Mouse (Mus musculus): ENCODE measurements around the gene Olfr524. TPM values are rescaled to one million over a fixed set of nuclear protein-coding genes. Genes with fewer than 3 reads are reported as not detected.

Gene Olfr524
- polyA plus RNA-seq, 1 experiment from 2014 or later, result not detected

DNA sequence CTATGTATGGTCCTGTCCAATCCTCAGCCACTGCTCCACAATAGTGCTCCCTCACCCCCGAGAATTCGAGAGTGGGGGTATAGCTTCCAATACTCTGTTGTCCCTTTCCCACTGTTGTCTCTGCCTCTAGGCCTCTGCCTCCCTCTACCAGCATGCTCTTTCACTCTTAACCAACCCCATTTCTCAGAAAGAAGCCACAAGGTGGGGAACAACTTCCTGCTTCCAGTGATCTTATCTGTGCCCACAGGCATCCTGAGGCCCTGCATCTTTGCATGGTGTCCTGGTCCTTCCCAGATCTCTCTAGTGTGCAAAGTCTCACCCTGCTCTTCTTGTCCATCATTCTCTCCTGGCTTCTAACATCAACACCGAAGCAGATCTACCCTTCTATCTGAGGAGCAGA lies 1.1 kb upstream of the Olfr524 start:
- Histone ChIP-seq H3K9me3 (replicated peaks) (no peaks in the 10 kb centered on the region), H3K9ac (no peak overlapping the region), H3K36me3 (no peaks in the 10 kb centered on the region), H3K27ac (no peak overlapping the region), H3K4me2 (no peak overlapping the region), H3K4me1 (peaks cover 22% of the 10 kb centered on the region), H3K4me3 (no peak overlapping the region), H3K27me3 (replicated peaks) (no peaks in the 10 kb centered on the region)
- ATAC-seq, result peak; percentile 46
- WGBS (ENCODE audit: insufficient replicate concordance), result 38% methylated on average over 3 of the region's 3 CpGs

DNA sequence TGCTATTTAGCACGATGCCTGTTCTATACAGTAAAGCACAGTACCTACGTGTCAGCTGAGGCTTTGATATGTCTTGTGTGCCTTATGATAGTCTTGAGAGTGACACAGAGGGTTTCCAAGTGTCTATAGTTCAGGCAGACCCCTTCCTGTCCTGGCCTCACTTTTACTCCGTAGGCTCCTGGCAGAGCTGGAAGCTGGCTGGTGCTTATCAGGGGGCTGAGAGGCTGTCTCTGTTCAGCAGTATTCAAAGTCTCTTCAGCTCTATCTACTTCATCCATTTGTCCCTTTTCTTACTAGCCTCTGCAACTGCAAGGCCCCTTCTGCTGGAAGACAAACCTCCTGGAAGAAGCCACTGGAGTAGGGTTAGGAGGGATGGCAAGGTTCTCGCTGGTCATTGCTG lies 4.7 kb downstream of the Olfr524 start:
- 47% methylated on average over 4 of the region's 4 CpGs for WGBS (ENCODE audit: insufficient replicate concordance)
- Histone ChIP-seq H3K9me3 (replicated peaks) (no peaks in the 10 kb centered on the region), H3K4me2 (no peak overlapping the region), H3K4me1 (peaks cover 8% of the 10 kb centered on the region), H3K27ac (no peak overlapping the region), H3K36me3 (no peaks in the 10 kb centered on the region), H3K27me3 (replicated peaks) (no peaks in the 10 kb centered on the region), H3K9ac (no peak overlapping the region), H3K4me3 (no peak overlapping the region)
- ATAC-seq, result 0 out of 2 replicates have a peak, but pooled peaks have one; percentile 50

DNA sequence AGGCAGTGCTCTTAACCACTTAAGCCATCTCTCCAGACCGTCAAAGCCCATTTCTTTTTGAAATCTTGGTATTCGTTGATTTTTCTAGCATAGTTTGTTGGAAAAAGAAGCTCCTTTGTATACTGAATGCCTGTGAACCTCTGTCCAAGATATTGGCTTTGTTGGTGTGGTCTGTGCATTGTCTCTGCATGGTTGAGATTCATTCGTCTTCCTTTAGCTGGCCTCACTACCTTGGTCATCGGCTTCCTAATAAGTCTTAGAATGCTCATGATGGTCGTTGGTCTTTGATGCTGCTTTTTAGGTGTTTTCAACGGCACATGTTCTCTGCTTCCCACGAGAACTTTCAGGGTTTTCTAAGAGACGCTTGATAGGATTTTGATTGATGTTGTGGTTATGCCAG lies 9.8 kb downstream of the Olfr524 start:
- no peak for ATAC-seq
- Histone ChIP-seq H3K27me3 (replicated peaks) (no peaks in the 10 kb centered on the region), H3K9ac (no peak overlapping the region), H3K4me2 (no peak overlapping the region), H3K27ac (no peak overlapping the region), H3K4me1 (peaks cover 3% of the 10 kb centered on the region), H3K36me3 (no peaks in the 10 kb centered on the region), H3K4me3 (no peak overlapping the region), H3K9me3 (replicated peaks) (no peaks in the 10 kb centered on the region)
- 61% methylated on average over 8 of the region's 8 CpGs for WGBS (ENCODE audit: insufficient replicate concordance)

DNA sequence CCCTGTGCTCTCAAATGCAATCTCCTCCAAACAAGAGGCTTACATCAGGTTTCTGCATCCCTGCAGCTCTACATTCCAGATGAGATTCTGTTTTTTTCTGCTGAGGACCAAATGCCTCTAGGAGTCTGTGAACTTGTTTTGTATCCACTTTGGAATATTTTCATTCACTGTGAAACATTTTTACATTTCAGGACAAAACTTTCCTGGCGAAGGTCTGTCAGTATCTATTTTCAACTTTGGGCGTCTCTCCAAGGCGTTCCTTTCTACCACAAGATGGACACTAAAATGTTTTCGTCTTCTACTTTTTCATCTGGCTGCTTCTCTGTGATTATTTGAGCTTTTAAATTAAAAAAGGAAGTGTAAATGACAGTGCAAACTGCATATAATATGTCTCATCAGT lies 11.7 kb downstream of the Olfr524 start:
- H3K4me2 ChIP-seq, result no peak overlapping the region
- H3K9ac ChIP-seq, result no peak overlapping the region
- H3K4me3 ChIP-seq, result no peak overlapping the region
- WGBS (ENCODE audit: insufficient replicate concordance), result 66% methylated on average over 4 of the region's 4 CpGs
- ATAC-seq, result no peak
- no peaks in the 10 kb centered on the region for H3K9me3 ChIP-seq (replicated peaks)
- no peak overlapping the region for H3K27ac ChIP-seq
- no peaks in the 10 kb centered on the region for H3K27me3 ChIP-seq (replicated peaks)
- H3K36me3 ChIP-seq, result no peaks in the 10 kb centered on the region
- 0 out of 2 replicates have a peak, but pooled peaks cover 4% of the 10 kb centered on the region for H3K4me1 ChIP-seq

DNA sequence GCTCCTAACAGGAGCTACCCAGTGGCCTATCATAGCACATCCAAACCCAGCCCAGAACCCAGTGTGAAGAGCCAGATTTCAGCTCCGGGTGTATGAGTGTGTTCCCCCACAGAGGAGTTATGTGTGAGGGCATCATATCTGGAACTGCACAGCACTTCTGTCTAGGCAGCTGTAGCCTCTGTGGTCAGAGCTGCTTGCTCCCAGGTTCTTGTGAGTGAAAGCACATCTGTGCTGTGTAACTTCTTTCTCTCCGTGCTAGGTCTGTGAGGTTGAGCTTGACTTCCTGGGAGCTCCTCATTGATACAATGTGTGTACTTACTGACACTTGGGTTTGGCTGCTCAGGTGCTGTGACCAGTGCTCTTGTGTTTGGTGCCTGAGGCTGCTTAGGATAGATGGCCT lies 12.9 kb downstream of the Olfr524 start:
- H3K27ac ChIP-seq, result no peak overlapping the region
- 0 out of 2 replicates have a peak, but pooled peaks cover 4% of the 10 kb centered on the region for H3K4me1 ChIP-seq
- no peak for ATAC-seq
- H3K27me3 ChIP-seq (replicated peaks), result no peaks in the 10 kb centered on the region
- no peak overlapping the region for H3K9ac ChIP-seq
- WGBS (ENCODE audit: insufficient replicate concordance), result 50% methylated on average over 2 of the region's 2 CpGs
- no peaks in the 10 kb centered on the region for H3K36me3 ChIP-seq
- H3K4me3 ChIP-seq, result no peak overlapping the region
- H3K4me2 ChIP-seq, result no peak overlapping the region
- no peaks in the 10 kb centered on the region for H3K9me3 ChIP-seq (replicated peaks)

DNA sequence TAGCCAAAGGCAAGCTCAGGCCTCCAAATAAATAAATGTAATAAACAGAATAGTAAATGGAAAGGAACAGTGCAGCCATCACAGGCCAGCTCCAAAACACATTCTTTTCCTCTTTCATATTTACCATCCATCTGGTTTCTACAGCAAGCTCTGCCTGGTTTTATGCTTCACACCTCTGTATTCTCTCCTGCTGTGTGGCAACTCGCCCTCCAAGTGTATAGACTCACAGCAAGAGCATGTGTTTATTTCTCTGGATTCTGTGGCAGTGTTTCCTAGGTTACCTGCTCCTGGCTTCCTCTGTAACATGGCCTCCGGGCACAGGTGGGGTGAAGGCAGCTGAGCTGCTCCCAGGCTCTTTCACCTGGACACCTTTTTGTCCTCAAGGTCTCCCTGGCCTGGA lies 13.3 kb downstream of the Olfr524 start:
- WGBS (ENCODE audit: insufficient replicate concordance), result 42% methylated on average over 2 of the region's 2 CpGs
- Histone ChIP-seq H3K4me3 (no peak overlapping the region), H3K27ac (no peak overlapping the region), H3K36me3 (no peaks in the 10 kb centered on the region), H3K9ac (no peak overlapping the region), H3K4me1 (0 out of 2 replicates have a peak, but pooled peaks cover 4% of the 10 kb centered on the region), H3K27me3 (replicated peaks) (no peaks in the 10 kb centered on the region), H3K4me2 (no peak overlapping the region), H3K9me3 (replicated peaks) (no peaks in the 10 kb centered on the region)
- ATAC-seq, result no peak

DNA sequence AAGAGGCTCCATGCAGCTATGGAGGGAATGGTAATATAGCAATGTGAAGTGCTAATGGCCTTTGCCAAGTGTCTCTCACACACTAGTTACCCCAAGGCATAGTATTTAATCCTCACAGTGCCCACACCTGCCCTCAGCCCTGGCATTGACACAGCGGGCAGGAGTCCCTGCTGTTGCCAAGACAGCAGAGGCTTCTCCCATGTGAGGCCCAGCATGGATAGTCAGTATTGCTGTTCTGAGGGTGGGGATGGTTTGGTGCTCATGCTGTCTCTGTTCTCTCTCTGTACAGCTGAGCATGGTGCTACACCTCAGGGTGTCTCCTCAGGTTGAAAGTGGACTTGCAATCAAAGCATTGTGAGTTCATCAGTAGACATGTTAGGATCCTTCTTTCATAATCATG lies 15.3 kb downstream of the Olfr524 start:
- no peak overlapping the region for H3K9ac ChIP-seq
- WGBS (ENCODE audit: insufficient replicate concordance), result 67% methylated on average over 1 of the region's 1 CpGs
- H3K27ac ChIP-seq, result no peak overlapping the region
- H3K27me3 ChIP-seq (replicated peaks), result no peaks in the 10 kb centered on the region; the same call in 1 of the 2 replicates
- no peaks in the 10 kb centered on the region for H3K9me3 ChIP-seq (replicated peaks)
- H3K4me3 ChIP-seq, result no peak overlapping the region
- no peaks in the 10 kb centered on the region for H3K36me3 ChIP-seq
- H3K4me1 ChIP-seq, result 0 out of 2 replicates have a peak, but pooled peaks cover 4% of the 10 kb centered on the region
- no peak; the same call in 1 of the 2 replicates for ATAC-seq
- H3K4me2 ChIP-seq, result no peak overlapping the region

DNA sequence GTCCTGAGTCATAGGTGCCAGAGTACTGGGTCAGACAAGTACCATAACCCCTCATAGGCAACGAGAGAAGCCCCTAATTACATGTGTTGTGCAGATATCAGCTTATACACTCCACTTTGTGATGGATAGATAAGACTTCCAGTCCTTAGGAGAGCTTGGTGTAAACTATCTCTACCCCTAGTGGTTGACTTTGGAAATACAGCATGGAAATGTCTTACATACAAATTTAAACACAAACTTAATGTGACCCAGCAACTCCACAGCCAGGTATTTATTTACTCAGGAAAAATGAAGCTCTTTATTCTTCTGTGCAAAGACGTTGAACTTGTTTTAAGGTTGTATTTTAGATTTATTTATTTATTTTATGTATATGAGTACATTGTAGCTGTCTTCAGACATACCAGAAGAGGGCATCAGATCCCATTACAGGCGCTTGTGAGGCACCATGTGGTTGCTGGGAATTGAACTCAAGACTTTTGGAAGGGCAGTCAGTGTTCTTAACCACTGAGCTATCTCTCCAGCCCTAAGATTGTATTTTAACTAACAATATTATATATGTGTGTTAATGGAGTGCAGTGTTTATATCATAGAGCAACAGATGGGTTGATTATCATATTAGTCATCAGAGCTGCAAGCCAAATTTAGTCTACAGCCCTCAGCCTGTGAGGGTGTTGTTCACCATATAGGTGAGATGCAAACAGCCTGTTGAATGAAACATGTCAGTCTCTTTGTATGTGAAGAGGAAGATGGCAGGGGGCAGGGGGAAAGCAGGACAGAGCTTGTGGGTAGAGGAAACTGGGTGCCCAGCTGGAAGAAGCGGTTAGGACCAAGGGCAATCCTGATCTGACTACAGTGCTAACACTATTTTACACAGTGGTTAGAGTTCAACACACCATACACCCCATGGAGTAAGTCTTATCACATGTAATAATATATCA lies 17.1 kb downstream of the Olfr524 start:
- no peaks in the 10 kb centered on the region for H3K9me3 ChIP-seq (replicated peaks)
- H3K36me3 ChIP-seq, result no peaks in the 10 kb centered on the region
- peak; percentile 61; the same call in 1 of the 2 replicates for ATAC-seq
- H3K27ac ChIP-seq, result no peak overlapping the region
- H3K4me1 ChIP-seq, result 0 out of 2 replicates have a peak, but pooled peaks cover 4% of the 10 kb centered on the region
- no peak overlapping the region for H3K4me2 ChIP-seq
- H3K27me3 ChIP-seq (replicated peaks), result no peaks in the 10 kb centered on the region; the same call in 1 of the 2 replicates
- no peak overlapping the region for H3K9ac ChIP-seq
- no peak overlapping the region for H3K4me3 ChIP-seq
- 37% methylated on average over 4 of the region's 4 CpGs for WGBS (ENCODE audit: insufficient replicate concordance)

DNA sequence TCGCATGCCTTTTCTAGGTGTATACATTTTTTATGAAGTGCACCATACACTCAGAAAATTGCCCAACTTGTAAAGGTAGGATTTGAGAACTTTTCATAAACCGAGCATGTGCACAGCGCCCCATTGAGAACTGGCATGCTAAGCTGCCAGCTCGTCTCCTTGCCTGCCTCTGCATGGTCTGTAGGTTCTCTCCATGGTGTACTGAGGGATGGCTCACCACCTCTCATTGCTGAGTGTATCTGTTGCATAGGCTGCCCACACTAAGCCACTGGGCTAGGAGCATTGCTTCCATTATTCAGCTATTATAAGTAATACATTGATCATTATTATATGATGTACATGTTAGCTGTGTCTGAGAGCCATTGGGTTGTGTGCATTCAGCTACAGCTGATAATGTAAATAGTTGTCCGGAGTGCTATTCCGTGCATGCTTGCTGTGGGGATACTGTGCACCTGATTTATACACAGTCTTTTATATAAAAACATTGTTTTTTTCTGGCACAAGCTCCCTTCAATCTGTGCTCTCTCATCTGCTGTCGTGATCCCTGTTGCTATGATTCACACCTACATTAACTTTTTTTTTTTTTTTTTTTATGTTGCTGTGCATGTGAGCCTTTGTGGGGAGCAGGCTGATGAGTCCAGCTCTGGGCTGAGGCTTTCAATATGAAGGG lies 17.9 kb downstream of the Olfr524 start:
- no peaks in the 10 kb centered on the region for H3K9me3 ChIP-seq (replicated peaks)
- H3K27me3 ChIP-seq (replicated peaks), result no peaks in the 10 kb centered on the region; the same call in 1 of the 2 replicates
- H3K27ac ChIP-seq, result no peak overlapping the region
- H3K4me2 ChIP-seq, result no peak overlapping the region
- 0 out of 2 replicates have a peak, but pooled peaks cover 4% of the 10 kb centered on the region for H3K4me1 ChIP-seq
- no peak overlapping the region for H3K4me3 ChIP-seq
- 64% methylated on average over 7 of the region's 7 CpGs for WGBS (ENCODE audit: insufficient replicate concordance)
- no peaks in the 10 kb centered on the region for H3K36me3 ChIP-seq
- ATAC-seq, result no peak
- H3K9ac ChIP-seq, result no peak overlapping the region

DNA sequence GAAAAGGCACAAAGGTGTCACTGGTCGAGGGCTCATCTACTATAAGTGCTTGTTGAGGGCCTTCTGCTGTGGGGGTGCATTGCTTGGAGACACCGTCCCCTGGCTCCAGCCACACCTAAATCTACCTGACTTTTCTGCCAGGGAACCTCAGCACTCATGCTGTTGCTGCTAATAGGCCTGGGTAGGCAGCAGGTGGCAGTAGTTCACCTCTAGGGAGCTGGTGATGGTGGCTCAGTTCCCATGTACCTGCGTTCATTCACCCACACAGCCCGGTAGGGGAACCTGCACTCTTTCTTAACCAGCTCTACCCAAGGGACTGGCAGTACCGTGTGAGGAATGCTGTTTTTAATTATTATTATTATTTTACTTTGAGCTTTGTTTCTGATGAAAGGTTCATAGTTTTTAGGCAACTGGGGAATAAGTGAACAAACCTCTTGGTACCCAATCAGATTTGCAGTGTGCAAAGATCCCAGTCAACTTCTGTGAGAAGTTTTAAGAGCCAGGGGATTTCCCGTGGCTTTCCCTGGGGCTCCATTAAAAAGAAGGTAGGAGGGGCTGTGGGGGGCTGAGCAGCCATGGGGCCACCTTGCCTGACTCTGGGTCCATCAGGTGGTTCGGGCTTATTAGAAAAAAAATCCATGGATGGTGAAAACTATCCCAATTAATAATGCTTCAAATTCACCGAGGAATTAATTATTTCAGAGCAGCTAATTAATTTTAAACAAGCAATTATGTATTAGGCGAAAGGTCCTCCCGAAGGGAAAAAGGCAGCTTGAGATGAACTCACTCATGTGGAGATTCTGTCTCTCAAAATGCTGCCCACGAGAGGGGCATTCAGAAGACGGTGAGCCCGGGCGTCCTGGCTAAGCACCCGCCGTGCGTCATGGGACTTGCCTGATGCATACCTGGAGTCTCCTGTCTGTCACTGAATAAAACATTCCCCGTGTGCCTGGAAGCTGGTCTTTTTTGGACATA lies 18.8 kb downstream of the Olfr524 start:
- WGBS (ENCODE audit: insufficient replicate concordance), result 55% methylated on average over 18 of the region's 18 CpGs
- no peak overlapping the region for H3K9ac ChIP-seq
- H3K36me3 ChIP-seq, result no peaks in the 10 kb centered on the region
- peak; percentile 42; the same call in 1 of the 2 replicates for ATAC-seq
- no peaks in the 10 kb centered on the region; the same call in 1 of the 2 replicates for H3K27me3 ChIP-seq (replicated peaks)
- H3K4me3 ChIP-seq, result no peak overlapping the region
- 0 out of 2 replicates have a peak, but pooled peaks cover 4% of the 10 kb centered on the region for H3K4me1 ChIP-seq
- H3K27ac ChIP-seq, result no peak overlapping the region
- H3K4me2 ChIP-seq, result no peak overlapping the region
- no peaks in the 10 kb centered on the region for H3K9me3 ChIP-seq (replicated peaks)

DNA sequence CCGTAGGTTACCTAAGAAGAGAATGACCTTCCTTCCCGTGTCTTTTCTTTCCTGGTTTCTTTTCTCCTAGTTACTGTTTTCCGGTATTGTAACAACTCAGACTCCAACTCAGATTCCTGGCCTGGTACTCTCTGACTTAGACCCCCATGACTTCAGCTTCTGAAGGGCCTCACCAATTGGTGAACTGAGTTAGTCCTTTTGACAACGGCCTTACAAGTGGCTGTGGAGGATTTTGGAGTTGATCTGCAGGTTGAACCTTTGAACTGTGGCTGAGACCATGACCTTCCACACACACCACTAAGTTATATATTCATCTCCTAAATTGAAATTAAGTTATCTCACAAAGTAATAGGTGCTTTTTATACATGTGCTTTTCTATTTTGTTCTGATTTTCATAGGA lies 21.6 kb downstream of the Olfr524 start:
- Histone ChIP-seq H3K4me3 (no peak overlapping the region), H3K9me3 (replicated peaks) (no peaks in the 10 kb centered on the region), H3K36me3 (no peaks in the 10 kb centered on the region), H3K4me2 (no peak overlapping the region), H3K27ac (no peak overlapping the region), H3K9ac (no peak overlapping the region), H3K27me3 (replicated peaks) (no peaks in the 10 kb centered on the region; the same call in 1 of the 2 replicates), H3K4me1 (no peaks in the 10 kb centered on the region)
- WGBS (ENCODE audit: insufficient replicate concordance), result 65% methylated on average over 4 of the region's 4 CpGs
- ATAC-seq, result no peak
